ENCODE assay signal across 8 mouse cellular contexts in genomic region chr17:27634871-27635574, GRCm38 (mm10). TPM values are rescaled to one million over a fixed set of nuclear protein-coding genes. Genes with fewer than 3 reads are reported as not detected.
A peak's percentile ranks its signal among the peaks of the same experiment; 100 is the strongest.
DNase-seq lines count a peak whose midpoint lies in the region; ATAC-seq lines count a peak whose summit lies in the region.

RPS10-NUDT3 (minus strand) TSS chr17:27635222.

- peak within 1 kb of the TSS; percentile 99 for H3K4me3 ChIP-seq in embryonic facial prominence, embryonic 10.5 days
- peak within 1 kb of the TSS; percentile 81 for H3K4me3 ChIP-seq in limb, embryonic 13.5 days
- H3K4me3 ChIP-seq in midbrain, embryonic 15.5 days: peak within 1 kb of the TSS; percentile 59

- peaks cover 52% of the 10 kb centered on the region for H3K4me1 ChIP-seq in embryonic facial prominence, embryonic 10.5 days
- peaks cover 43% of the 10 kb centered on the region for H3K4me1 ChIP-seq in limb, embryonic 13.5 days
- H3K4me1 ChIP-seq in midbrain, embryonic 15.5 days: peaks cover 28% of the 10 kb centered on the region

- peaks cover 43% of the 10 kb centered on the region for H3K36me3 ChIP-seq in embryonic facial prominence, embryonic 10.5 days (replicated peaks)
- H3K36me3 ChIP-seq in limb, embryonic 13.5 days: peaks cover 39% of the 10 kb centered on the region
- peaks cover 17% of the 10 kb centered on the region for H3K36me3 ChIP-seq in midbrain, embryonic 15.5 days (replicated peaks)

- no peaks in the 10 kb centered on the region for H3K27me3 ChIP-seq in embryonic facial prominence, embryonic 10.5 days (replicated peaks; ENCODE audit: low read depth, poor library complexity, severe bottlenecking)
- no peaks in the 10 kb centered on the region for H3K27me3 ChIP-seq in limb, embryonic 13.5 days
- H3K27me3 ChIP-seq in midbrain, embryonic 15.5 days (replicated peaks): no peaks in the 10 kb centered on the region

- ATAC-seq in limb, embryonic 13.5 days (ENCODE audit: low FRiP score, low read depth): peak; percentile 97
- peak; percentile 98 for ATAC-seq in midbrain, embryonic 15.5 days (replicated peaks)

- under 1% methylated on average over 72 of the region's 72 CpGs for WGBS in embryonic facial prominence, embryonic 10.5 days
- WGBS in limb, embryonic 13.5 days: under 1% methylated on average over 72 of the region's 72 CpGs
- under 1% methylated on average over 63 of the region's 72 CpGs for WGBS in midbrain, embryonic 15.5 days

- H3K9me3 ChIP-seq in embryonic facial prominence, embryonic 10.5 days: no peaks in the 10 kb centered on the region
- no peaks in the 10 kb centered on the region for H3K9me3 ChIP-seq in limb, embryonic 13.5 days
- no peaks in the 10 kb centered on the region for H3K9me3 ChIP-seq in midbrain, embryonic 15.5 days

- H3K9ac ChIP-seq in limb, embryonic 13.5 days: peak within 1 kb of the TSS; percentile 98
- H3K9ac ChIP-seq in midbrain, embryonic 15.5 days: peak within 1 kb of the TSS; percentile 63

- H3K4me2 ChIP-seq in limb, embryonic 13.5 days (replicated peaks): peak within 1 kb of the TSS; percentile 94
- H3K4me2 ChIP-seq in midbrain, embryonic 15.5 days: peak within 1 kb of the TSS; percentile 57

- peak within 1 kb of the TSS; percentile 97 for H3K27ac ChIP-seq in embryonic facial prominence, embryonic 10.5 days (replicated peaks)
- peak within 1 kb of the TSS; percentile 91 for H3K27ac ChIP-seq in limb, embryonic 13.5 days
- H3K27ac ChIP-seq in midbrain, embryonic 15.5 days: peak within 1 kb of the TSS; percentile 87

- DNase-seq in 3134 (ENCODE audit: extremely low read depth, insufficient read length, low spot score): peak; percentile 94
- peak; percentile 94 for DNase-seq in adrenal gland, postnatal 14 days
- DNase-seq in embryonic facial prominence, embryonic 10.5 days (ENCODE audit: low spot score): peak; percentile 97
- DNase-seq in heart, adult 11 months: peak; percentile 99
- peak; percentile 91 for DNase-seq in kidney, adult 18-20 months
- DNase-seq in spleen, adult 18-20 months: peak; percentile 80 to 86

RNA-seq across cellular contexts. Expression of gene RPS10-NUDT3, which starts in this region (rescaled TPM):
- not detected in 2 replicates for total RNA-seq in adrenal gland, postnatal 14 days (2021)
- polyA plus RNA-seq in embryonic facial prominence, embryonic 10.5 days (2016; fragmentation: Nextera tagmentation; extraction: Ambion mirVana): not detected in 2 replicates
- not detected in 2 replicates for polyA plus RNA-seq in limb, embryonic 13.5 days (2015; fragmentation: Nextera tagmentation; extraction: Ambion mirVana)
- polyA plus RNA-seq in midbrain, embryonic 15.5 days (2015; fragmentation: Nextera tagmentation; extraction: Ambion mirVana): not detected in 2 replicates

Comparison
In these comparisons a context has a peak if more than half of its experiments do, and no peak if none do; other contexts are left out.
1. Peak in every context shown above with its lines: DNase-seq, ATAC-seq, H3K4me3 ChIP-seq and H3K27ac ChIP-seq.
2. Peak in DNase-seq in adrenal gland, postnatal 14 days; RNA of the gene not detected or under 1 TPM.
3. Peak in DNase-seq, H3K4me3 ChIP-seq and H3K27ac ChIP-seq in embryonic facial prominence, embryonic 10.5 days; RNA of the gene not detected or under 1 TPM.
4. Peak in ATAC-seq, H3K4me3 ChIP-seq, H3K27ac ChIP-seq, H3K9ac ChIP-seq and H3K4me2 ChIP-seq in limb, embryonic 13.5 days; RNA of the gene not detected or under 1 TPM.
5. Peak in ATAC-seq, H3K4me3 ChIP-seq, H3K27ac ChIP-seq, H3K9ac ChIP-seq and H3K4me2 ChIP-seq in midbrain, embryonic 15.5 days; RNA of the gene not detected or under 1 TPM.